Mouse (Mus musculus) limb, embryonic 10.5 days (tissue): ENCODE results near the gene Calu. TPM values are rescaled to one million over a fixed set of nuclear protein-coding genes. Genes with fewer than 3 reads are reported as not detected.

Source experiments
- DNase-seq: peaks from one replicate; pipeline ENCODE4 v3.0.0-alpha.2; 2017; ENCODE audit warnings: low spot score
- H3K27ac ChIP-seq: fragments of 300-500 bp; sonication (generic); 2 replicates; pipeline ENCODE4 v1.5.1; 2016; ENCODE audit warnings: mild to moderate bottlenecking
- H3K27me3 ChIP-seq: fragments of 300-500 bp; sonication (generic); 2 replicates; pipeline ENCODE4 v1.6.1; 2016; ENCODE audit warnings: low read depth, mild to moderate bottlenecking; ENCODE audit not compliant: poor library complexity, severe bottlenecking
- H3K36me3 ChIP-seq: fragments of 300-500 bp; sonication (generic); 2 replicates; pipeline ENCODE4 v1.6.1; 2016; ENCODE audit warnings: mild to moderate bottlenecking, moderate library complexity
- H3K4me1 ChIP-seq: fragments of 300-500 bp; sonication (generic); 2 replicates; pipeline ENCODE4 v1.6.1; 2016
- H3K4me3 ChIP-seq: fragments of 300-500 bp; sonication (generic); 2 replicates; pipeline ENCODE4 v1.5.1; 2016; ENCODE audit warnings: mild to moderate bottlenecking, moderate library complexity
- H3K9me3 ChIP-seq: fragments of 300-500 bp; sonication (generic); replicated peaks from 2 replicates; pipeline ENCODE4 v1.6.1; 2016; ENCODE audit warnings: mild to moderate bottlenecking
- WGBS: fragments of 180-500 bp; shearing (Covaris S2); methylation state at CpG from one replicate; pipeline ENCODE4 v1.1.7; 2016; 5-methylcytosine and 5-hydroxymethylcytosine counted together
- microRNA-seq: library from miRNA; unstranded; fragments of <30 nt; microRNA quantifications from one replicate; pipeline ENCODE4, GENCODE M21; 2017
- polyA plus RNA-seq: library from polyadenylated mRNA; unstranded; fragments of >200 nt; fragmentation: Nextera tagmentation; extraction: Ambion mirVana; gene quantifications from 2 replicates; pipeline ENCODE4 v1.2.1, GENCODE M21; 2016

The Calu gene
- polyA plus RNA-seq, 1 experiment from 2014 or later, result 268 TPM

DNA sequence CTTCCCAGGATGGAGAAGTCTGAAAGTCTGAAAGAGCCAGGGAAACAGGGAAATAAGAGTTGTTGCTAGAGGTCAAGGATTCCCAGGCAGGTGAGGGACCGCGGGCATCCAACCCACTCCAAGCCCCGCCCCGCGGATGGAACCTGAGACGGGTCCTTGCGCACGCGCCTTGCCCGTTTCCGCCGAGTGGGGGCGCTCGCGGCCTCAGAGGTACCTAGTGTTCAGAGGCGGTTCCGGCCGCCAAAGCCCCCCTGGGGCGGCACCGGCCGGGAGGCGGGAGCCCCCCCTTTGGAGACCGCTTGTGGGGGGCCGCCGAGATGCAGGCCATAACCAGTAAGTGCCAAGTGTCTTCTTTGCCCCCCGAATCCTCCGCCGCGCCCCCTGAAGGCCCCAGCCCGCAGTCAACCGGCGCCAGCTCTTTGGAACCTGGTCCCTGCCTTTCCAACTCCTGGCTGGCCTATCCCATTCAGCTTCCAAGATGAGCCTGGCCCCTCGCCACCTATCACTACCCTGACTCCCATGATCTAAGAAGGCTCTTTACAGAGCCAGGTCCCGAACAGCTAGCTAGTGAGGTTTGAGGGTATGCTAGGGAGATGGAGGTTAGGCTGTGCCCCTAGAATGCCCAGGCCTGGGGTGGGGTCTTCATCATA is 54.9 kb downstream of the Calu start:
- Histone ChIP-seq H3K27ac (no peak overlapping the region; the same call in 1 of the 2 replicates), H3K36me3 (peaks cover 29% of the 10 kb centered on the region), H3K4me3 (peak overlapping the region; percentile 44), H3K4me1 (peaks cover 9% of the 10 kb centered on the region), H3K27me3 (peaks cover 10% of the 10 kb centered on the region; the same call in 1 of the 2 replicates), H3K9me3 (no peaks in the 10 kb centered on the region)
- WGBS, result 5% methylated on average over 34 of the region's 34 CpGs
- DNase-seq, result peak; percentile 77

DNA sequence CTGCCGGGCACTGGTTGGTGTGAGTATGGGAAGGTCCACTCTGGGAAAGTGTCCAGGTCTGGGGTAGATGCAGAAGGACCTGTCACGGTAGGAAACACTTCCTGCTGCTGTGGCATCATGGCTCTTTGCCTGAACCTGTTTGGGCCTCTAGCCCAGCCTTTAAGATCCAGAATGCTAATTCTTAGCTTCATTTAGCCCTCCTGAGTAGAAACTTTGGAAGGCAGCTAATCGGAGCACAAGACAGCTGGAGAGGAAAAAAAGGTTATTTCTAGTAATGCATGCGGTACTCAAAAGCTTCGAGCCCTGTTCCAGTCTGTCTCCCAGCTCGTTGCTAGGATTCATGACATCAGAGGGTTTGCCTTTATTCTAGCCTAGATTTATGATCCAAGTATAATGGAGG is 58.5 kb downstream of the Calu start:
- H3K27me3 ChIP-seq, result peaks cover 7% of the 10 kb centered on the region; the same call in 1 of the 2 replicates
- peaks cover 7% of the 10 kb centered on the region for H3K4me1 ChIP-seq
- peaks cover 43% of the 10 kb centered on the region for H3K36me3 ChIP-seq
- H3K4me3 ChIP-seq, result no peak overlapping the region
- no peak for DNase-seq
- H3K9me3 ChIP-seq, result no peaks in the 10 kb centered on the region
- 91% methylated on average over 6 of the region's 6 CpGs for WGBS
- no peak overlapping the region for H3K27ac ChIP-seq

DNA sequence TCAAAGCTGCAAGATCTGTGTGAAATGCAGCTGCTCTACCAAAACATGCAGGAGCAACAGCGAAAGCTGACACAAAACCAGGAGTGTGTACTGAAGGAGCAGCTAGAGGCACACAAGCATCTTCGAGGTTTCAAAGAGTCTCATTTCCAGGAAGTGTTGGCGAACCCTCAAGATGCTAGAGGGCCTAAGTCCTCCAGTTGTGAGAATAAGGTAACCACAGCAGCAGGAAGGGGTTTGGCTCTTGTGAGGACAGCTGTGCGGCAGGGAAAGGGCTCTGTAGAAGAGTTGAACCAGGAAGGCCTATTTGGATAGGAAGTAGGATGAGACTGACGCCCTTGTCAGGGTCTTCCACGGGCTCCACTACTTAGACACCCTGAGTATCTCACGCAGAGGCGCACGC is 67.6 kb downstream of the Calu start:
- Histone ChIP-seq H3K4me3 (no peak overlapping the region), H3K27ac (no peak overlapping the region), H3K9me3 (no peaks in the 10 kb centered on the region), H3K27me3 (no peaks in the 10 kb centered on the region), H3K36me3 (peaks cover 59% of the 10 kb centered on the region), H3K4me1 (0 out of 2 replicates have a peak, but pooled peaks cover 2% of the 10 kb centered on the region)
- DNase-seq, result no peak
- 88% methylated on average over 9 of the region's 9 CpGs for WGBS

DNA sequence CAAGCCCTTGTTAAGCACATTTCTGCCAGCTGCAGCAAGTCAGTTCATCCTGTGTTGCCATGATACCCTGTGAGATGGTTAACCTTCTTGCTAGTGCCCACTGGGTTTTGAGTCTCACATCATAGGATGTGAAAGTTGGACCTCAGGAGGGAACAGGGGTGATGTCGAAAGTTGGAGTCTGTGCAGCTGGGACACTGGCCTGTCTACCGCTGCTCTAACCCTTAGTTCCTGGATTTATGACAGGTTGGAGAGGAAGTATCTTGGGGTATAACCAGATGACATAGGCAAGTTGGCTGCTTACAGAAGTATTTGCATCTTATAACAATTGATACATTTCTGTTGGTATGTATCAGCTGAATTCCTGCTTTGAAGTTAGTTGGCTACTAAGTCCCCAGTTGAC is 72.7 kb downstream of the Calu start:
- 0 out of 2 replicates have a peak, but pooled peaks cover 2% of the 10 kb centered on the region for H3K4me1 ChIP-seq
- H3K27me3 ChIP-seq, result no peaks in the 10 kb centered on the region
- DNase-seq, result no peak
- no peak overlapping the region for H3K4me3 ChIP-seq
- no peak overlapping the region for H3K27ac ChIP-seq
- 93% methylated on average over 2 of the region's 2 CpGs for WGBS
- peaks cover 19% of the 10 kb centered on the region for H3K36me3 ChIP-seq
- no peaks in the 10 kb centered on the region for H3K9me3 ChIP-seq

DNA sequence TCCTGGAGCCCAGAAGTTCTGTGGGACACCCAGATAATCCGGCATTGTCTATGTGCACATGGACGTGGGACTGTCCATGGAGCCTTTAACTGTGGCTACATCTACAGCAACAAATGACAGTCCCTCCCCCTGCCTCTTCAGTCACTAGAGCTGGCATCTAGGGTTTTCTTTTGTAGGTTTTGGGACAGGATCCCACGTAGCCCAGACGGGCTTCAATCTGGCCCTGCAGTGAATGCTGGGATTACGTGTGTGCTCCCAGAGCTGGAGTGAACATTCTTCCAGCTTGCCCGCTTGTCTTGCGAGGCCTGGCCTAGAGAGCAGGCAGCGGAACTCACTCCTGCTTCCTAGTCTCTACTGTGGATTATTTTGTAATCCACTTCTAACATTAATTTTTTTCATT is 77.2 kb downstream of the Calu start:
- 0 out of 2 replicates have a peak, but pooled peaks cover 2% of the 10 kb centered on the region for H3K36me3 ChIP-seq
- no peak for DNase-seq
- 85% methylated on average over 8 of the region's 8 CpGs for WGBS
- no peaks in the 10 kb centered on the region for H3K4me1 ChIP-seq
- no peak overlapping the region for H3K4me3 ChIP-seq
- H3K27ac ChIP-seq, result no peak overlapping the region
- no peaks in the 10 kb centered on the region for H3K9me3 ChIP-seq
- no peaks in the 10 kb centered on the region for H3K27me3 ChIP-seq

DNA sequence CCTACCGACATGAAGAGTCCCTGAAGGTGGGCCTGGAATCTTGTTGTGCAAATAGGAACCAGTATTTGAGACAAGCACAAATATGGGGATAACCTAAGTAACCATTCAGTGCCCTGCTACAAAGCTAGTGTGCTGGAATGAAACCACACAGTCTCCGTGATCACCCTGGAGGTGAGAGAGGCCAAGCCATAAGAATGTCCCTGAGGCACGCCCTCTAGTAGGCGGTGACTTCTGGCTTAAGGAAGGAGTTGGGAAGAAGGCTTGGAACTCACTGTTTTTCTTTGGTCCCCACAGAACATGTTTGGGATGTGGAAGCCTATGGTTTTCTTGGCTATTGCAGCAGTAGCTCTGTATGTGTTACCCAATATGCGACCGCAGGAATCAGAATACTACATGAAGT is 78.5 kb downstream of the Calu start:
- no peak for DNase-seq
- Histone ChIP-seq H3K27me3 (peaks cover 12% of the 10 kb centered on the region), H3K9me3 (no peaks in the 10 kb centered on the region), H3K4me3 (no peak overlapping the region), H3K36me3 (0 out of 2 replicates have a peak, but pooled peaks cover 2% of the 10 kb centered on the region), H3K4me1 (peaks cover 8% of the 10 kb centered on the region), H3K27ac (no peak overlapping the region)
- WGBS, result 70% methylated on average over 6 of the region's 6 CpGs

Small RNAs within 50 kb of the gene (microRNA-seq; reads per million reads assigned to microRNA genes)
- gene Gm26220 (not detected), gene Gm44354 (not detected)

Other genes with a start within 250 kb of the Calu start
- 51.1 and 52.9 TPM in 2 replicates for gene Rbm28, start 183.1 kb upstream of the Calu start, polyA plus RNA-seq
- gene Prrt4, start 168.5 kb upstream of the Calu start, polyA plus RNA-seq, result 2.0 and 3.7 TPM in 2 replicates
- 56.7 and 66.9 TPM in 2 replicates for gene Impdh1, start 131.7 kb upstream of the Calu start, polyA plus RNA-seq
- gene Hilpda, start 75.6 kb upstream of the Calu start, polyA plus RNA-seq, result 42.7 and 45.2 TPM in 2 replicates
- gene Fam71f2, start 68.5 kb upstream of the Calu start, polyA plus RNA-seq, result 0.40 and 0.55 TPM in 2 replicates
- 0.09 TPM in 1 of 2 replicates, not detected in the other for gene Fam71f1, start 28.9 kb upstream of the Calu start, polyA plus RNA-seq
- 0.34 and 0.38 TPM in 2 replicates for gene Opn1sw, start 40.4 kb downstream of the Calu start, polyA plus RNA-seq
- gene Ccdc136, start 48.2 kb downstream of the Calu start, polyA plus RNA-seq, result 19.4 and 29.8 TPM in 2 replicates
- 3.7 and 5.6 TPM in 2 replicates for gene Flnc, start 85.2 kb downstream of the Calu start, polyA plus RNA-seq
- gene Atp6v1f, start 119.6 kb downstream of the Calu start, polyA plus RNA-seq, result 185 and 196 TPM in 2 replicates
- gene Atp6v1fnb, start 123.4 kb downstream of the Calu start, polyA plus RNA-seq, result 0.34 TPM in 1 of 2 replicates, not detected in the other
- gene Kcp, start 159.9 kb downstream of the Calu start, polyA plus RNA-seq, result 37.2 and 43.9 TPM in 2 replicates
- gene Irf5, start 178.6 kb downstream of the Calu start, polyA plus RNA-seq, result 3.2 and 4.2 TPM in 2 replicates